Mouse (Mus musculus) lung, embryonic 14.5 days (tissue): ENCODE measurements at regions not wholly inside any gene's neighbourhood (a gene's known extent, or its start where the extent isn't known, plus 50 kb on each side); places are given as distances from the start of the nearest gene placed in this dataset.

Source experiments
- ATAC-seq: fragments of 200-750 bp; cut with Nextera tagmentation; 2 replicates; pipeline ENCODE4 v1.8.0; 2017; ENCODE audit warnings: mild to moderate bottlenecking, moderate TSS enrichment, moderate library complexity; ENCODE audit not compliant: insufficient read depth
- DNase-seq: peaks from one replicate; pipeline ENCODE4 v3.0.0-alpha.2; 2015
- H3K27ac ChIP-seq: fragments of 300-500 bp; sonication (generic); 2 replicates; pipeline ENCODE4 v1.5.1; 2014; ENCODE audit warnings: low read depth, mild to moderate bottlenecking, moderate library complexity
- H3K27me3 ChIP-seq: fragments of 300-500 bp; sonication (generic); 2 replicates; pipeline ENCODE4 v1.6.1; 2014; ENCODE audit warnings: low read length, control low read depth; ENCODE audit not compliant: insufficient read depth
- H3K36me3 ChIP-seq: fragments of 300-500 bp; sonication (generic); 2 replicates; pipeline ENCODE4 v1.6.1; 2014; ENCODE audit warnings: control low read depth; ENCODE audit not compliant: insufficient read depth
- H3K4me1 ChIP-seq: fragments of 300-500 bp; sonication (generic); 2 replicates; pipeline ENCODE4 v1.6.1; 2014; ENCODE audit warnings: antibody characterized with exemption, control low read depth; ENCODE audit not compliant: insufficient read depth
- H3K4me2 ChIP-seq: fragments of 300-500 bp; sonication (generic); 2 replicates; pipeline ENCODE4 v1.6.1; 2014; ENCODE audit warnings: mild to moderate bottlenecking
- H3K4me3 ChIP-seq: fragments of 300-500 bp; sonication (generic); 2 replicates; pipeline ENCODE4 v1.5.1; 2014; ENCODE audit warnings: low read depth, low read length
- H3K9ac ChIP-seq: fragments of 300-500 bp; sonication (generic); 2 replicates; pipeline ENCODE4 v1.6.1; 2014
- H3K9me3 ChIP-seq: fragments of 300-500 bp; sonication (generic); 2 replicates; pipeline ENCODE4 v1.6.1; 2016; ENCODE audit warnings: low read depth, low read length, control low read depth
- CTCF ChIP-seq: IDR thresholded peaks from 2 replicates; pipeline ENCODE4 v1.5.1; 2016; ENCODE audit warnings: antibody characterized with exemption, low read depth
- WGBS: fragments of 180-500 bp; shearing (Covaris S2); extraction: QIAGEN DNeasy Blood & Tissue Kit; methylation state at CpG from one replicate; pipeline ENCODE4 v1.1.7; 2014; 5-methylcytosine and 5-hydroxymethylcytosine counted together

DNA sequence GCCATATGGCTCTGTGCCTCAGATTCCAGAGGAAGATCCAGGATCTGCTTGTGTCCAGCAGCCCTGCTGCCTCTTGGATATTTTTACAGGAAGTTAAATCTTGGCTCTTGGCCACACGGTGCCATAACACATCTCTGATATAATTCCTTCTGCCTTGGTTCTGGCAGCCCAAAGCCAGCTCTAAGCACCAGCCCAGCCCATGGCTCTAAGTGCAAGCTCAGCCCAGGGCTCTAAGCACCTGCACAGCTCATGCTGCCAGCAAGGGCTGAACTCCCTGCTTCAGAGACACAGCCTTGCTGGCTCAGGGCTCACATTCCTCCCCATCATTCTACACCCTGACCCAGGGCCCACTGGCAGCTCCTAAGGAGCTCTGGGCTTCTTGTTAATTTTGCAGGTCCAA is 415.3 kb downstream of the Plekhb2 start:
- Histone ChIP-seq H3K27ac (no peak overlapping the region), H3K4me3 (no peak overlapping the region), H3K9ac (no peak overlapping the region), H3K4me2 (no peak overlapping the region), H3K36me3 (no peaks in the 10 kb centered on the region), H3K27me3 (no peaks in the 10 kb centered on the region), H3K4me1 (no peaks in the 10 kb centered on the region), H3K9me3 (no peaks in the 10 kb centered on the region)
- DNase-seq (peak; percentile 6), ATAC-seq (no peak)
- WGBS = 62% methylated on average over 1 of the region's 1 CpGs
- no peak for TF ChIP-seq CTCF

DNA sequence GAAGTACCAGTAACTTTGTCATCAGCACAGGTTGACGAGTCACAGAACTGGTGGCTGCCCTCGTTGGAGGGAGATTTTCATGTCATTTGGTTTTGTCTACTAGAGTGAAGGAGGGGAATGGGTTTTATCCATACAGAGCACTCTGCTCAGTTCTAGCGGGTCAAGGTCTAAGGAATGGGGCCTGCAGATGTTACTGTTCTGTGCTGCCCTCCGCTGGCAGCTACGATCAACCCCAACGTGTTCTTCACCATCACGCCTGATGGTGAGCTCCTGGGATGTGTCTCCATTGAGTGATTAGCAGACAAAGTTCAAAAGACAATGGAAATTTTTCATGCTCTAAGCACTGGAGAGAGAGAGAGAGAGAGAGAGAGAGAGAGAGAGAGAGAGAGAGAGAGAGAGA is 416.9 kb downstream of the Plekhb2 start:
- Histone ChIP-seq H3K27me3 (no peaks in the 10 kb centered on the region), H3K27ac (no peak overlapping the region), H3K4me3 (no peak overlapping the region), H3K4me1 (no peaks in the 10 kb centered on the region), H3K9ac (no peak overlapping the region), H3K4me2 (no peak overlapping the region), H3K36me3 (no peaks in the 10 kb centered on the region), H3K9me3 (no peaks in the 10 kb centered on the region)
- ATAC-seq (no peak), DNase-seq (peak; percentile 20)
- peak; percentile 19; the same call in 1 of the 2 replicates for TF ChIP-seq CTCF
- WGBS = 55% methylated on average over 7 of the region's 7 CpGs

- H3K9ac ChIP-seq = no peak overlapping the region
- no peaks in the 10 kb centered on the region for H3K4me1 ChIP-seq
- WGBS = 75% methylated on average over 7 of the region's 7 CpGs
- no peak overlapping the region for H3K27ac ChIP-seq
- no peaks in the 10 kb centered on the region for H3K27me3 ChIP-seq
- H3K9me3 ChIP-seq = no peaks in the 10 kb centered on the region
- H3K4me2 ChIP-seq = no peak overlapping the region
- no peak for TF ChIP-seq CTCF
- DNase-seq = no peak
- no peak for ATAC-seq
- H3K4me3 ChIP-seq = no peak overlapping the region
- H3K36me3 ChIP-seq = no peaks in the 10 kb centered on the region
Observed at GRCm38 (mm10) chr1:35267883-35268282, 418.1 kb downstream of the Plekhb2 start.

DNA sequence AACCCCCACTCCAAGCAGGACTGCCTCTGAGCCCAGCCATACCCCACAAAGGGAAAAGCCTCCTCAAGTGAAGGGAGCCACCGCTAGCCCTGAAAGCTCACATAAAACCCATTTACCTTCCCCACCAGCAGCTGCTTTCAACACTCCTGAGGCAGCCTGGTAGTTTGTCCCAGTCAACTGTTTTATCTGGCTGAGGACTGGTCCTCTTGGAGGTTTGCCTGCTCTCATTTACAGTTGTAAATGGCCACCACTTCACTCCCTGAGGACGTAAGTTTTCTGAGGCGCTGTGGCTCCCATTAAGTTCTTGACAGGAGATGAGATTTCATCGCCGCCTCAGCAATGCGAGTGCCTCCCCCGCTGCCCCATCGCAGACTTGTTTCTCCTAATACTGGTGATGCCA is 425.2 kb downstream of the Plekhb2 start:
- H3K27me3 ChIP-seq = no peaks in the 10 kb centered on the region
- H3K4me3 ChIP-seq = no peak overlapping the region
- ATAC-seq (no peak), DNase-seq (no peak)
- no peak overlapping the region for H3K27ac ChIP-seq
- WGBS = 81% methylated on average over 8 of the region's 8 CpGs
- H3K36me3 ChIP-seq = no peaks in the 10 kb centered on the region
- H3K9ac ChIP-seq = no peak overlapping the region
- H3K9me3 ChIP-seq = no peaks in the 10 kb centered on the region
- H3K4me2 ChIP-seq = no peak overlapping the region
- H3K4me1 ChIP-seq = no peaks in the 10 kb centered on the region
- TF ChIP-seq CTCF = no peak
